8 mouse cellular contexts compared by ENCODE assay signal in the genomic region with DNA sequence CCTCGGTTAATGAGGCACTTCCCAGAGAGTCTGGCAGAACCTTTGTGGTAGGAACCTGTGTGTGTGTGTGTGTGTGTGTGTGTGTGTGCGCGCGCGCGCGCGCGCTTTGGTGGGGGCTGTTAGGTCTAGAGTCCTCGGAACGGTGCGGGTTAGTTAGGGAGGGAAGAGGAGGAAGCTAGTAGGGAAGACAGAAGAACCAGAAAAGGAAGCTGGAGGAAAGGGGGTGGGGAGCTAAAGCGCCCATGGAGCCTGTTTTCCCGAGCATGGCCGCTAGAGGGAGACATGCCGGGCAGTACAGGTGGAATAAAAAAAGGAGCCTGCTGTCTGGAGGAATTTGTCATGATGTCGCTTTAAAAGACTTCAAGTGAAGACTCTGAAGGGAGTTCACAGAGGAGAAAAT. TPM values are rescaled to one million over a fixed set of nuclear protein-coding genes. Genes with fewer than 3 reads are reported as not detected.
A peak's percentile ranks its signal among the peaks of the same experiment; 100 is the strongest.
DNase-seq lines count a peak whose midpoint lies in the region; ATAC-seq and TF ChIP-seq lines count a peak whose summit lies in the region.

No protein-coding gene starts in this region.

- H3K27me3 ChIP-seq in hindbrain, postnatal 0 days (ENCODE audit: insufficient read depth, low read length): no peaks in the 10 kb centered on the region

- ATAC-seq in CD4-positive, CD25-positive, alpha-beta regulatory T cell, adult 4 months: no peak
- ATAC-seq in hindbrain, postnatal 0 days: peak; percentile 68
- ATAC-seq in megakaryocyte-erythroid progenitor cell, adult 5-6 weeks (replicated peaks; ENCODE audit: low FRiP score, low TSS enrichment, poor library complexity, severe bottlenecking): peak; percentile 59

- no peaks in the 10 kb centered on the region for H3K9me3 ChIP-seq in hindbrain, postnatal 0 days (ENCODE audit: low read length)

- H3K4me1 ChIP-seq in hindbrain, postnatal 0 days (ENCODE audit: insufficient read depth, low read length): no peaks in the 10 kb centered on the region

- WGBS in hindbrain, postnatal 0 days: under 1% methylated on average over 17 of the region's 17 CpGs

- H3K4me3 ChIP-seq in hindbrain, postnatal 0 days (ENCODE audit: low read length): peak overlapping the region; percentile 70
- peak overlapping the region; percentile 63 for H3K4me3 ChIP-seq in left cerebral cortex, adult 2 months

- peak overlapping the region; percentile 82 for H3K4me2 ChIP-seq in hindbrain, postnatal 0 days (ENCODE audit: low read depth, low read length)

- H3K9ac ChIP-seq in hindbrain, postnatal 0 days (replicated peaks; ENCODE audit: low read length): no peak overlapping the region

- H3K27ac ChIP-seq in hindbrain, postnatal 0 days: 0 out of 2 replicates have a peak overlapping the region, but pooled peaks have one; percentile 37
- H3K27ac ChIP-seq in left cerebral cortex, adult 2 months: no peak overlapping the region

- no peaks in the 10 kb centered on the region for H3K36me3 ChIP-seq in hindbrain, postnatal 0 days (ENCODE audit: insufficient read depth, low read length)

- intact Hi-C loops in left cerebral cortex, adult 2 months (cut with DNase I): loop anchor here (2.0 to 10.0 kb wide), 5 partner anchors 86 to 1673 kb away; a partner anchor contains a TSS

- peak; percentile 89 for TF ChIP-seq CTCF in hindbrain, postnatal 0 days (IDR thresholded peaks at IDR 0.05; ENCODE audit: low read depth)
- TF ChIP-seq CTCF in left cerebral cortex, adult 2 months (IDR thresholded peaks at IDR 0.05): peak; percentile 94

- DNase-seq in CD4-positive, CD25-positive, alpha-beta regulatory T cell, adult 2 months (ENCODE audit: low read depth, low spot score): peak; percentile 19
- peak; percentile 23 to 46 for DNase-seq in cerebellum, adult 18-20 months
- peak; percentile 80 for DNase-seq in forelimb bud, embryonic 11.5 days (ENCODE audit: low read depth, low spot score)
- peak; percentile 86 for DNase-seq in hindbrain, postnatal 0 days (ENCODE audit: low spot score)
- DNase-seq in left cerebral cortex, adult 2 months (ENCODE audit: extremely low spot score in 1 of 2, low spot score in 2 of 2): peak; percentile 84 to 92
- DNase-seq in skeletal muscle tissue, adult 2 months (ENCODE audit: low read depth, low spot score): peak; percentile 1

RNA-seq across cellular contexts. Expression of a gene that starts 1.2 kb away (rescaled TPM):
- under 1 TPM in 1 of 2 experiments, not detected in 1; 0.46 TPM for polyA plus RNA-seq in CD4-positive, CD25-positive, alpha-beta regulatory T cell, adult 4 months (2017; shearing (Covaris generic))
- total RNA-seq in hindbrain, postnatal 0 days (2014; rRNA removed): 24.2 and 31.0 TPM in 2 replicates
- polyA plus RNA-seq in hindbrain, postnatal 0 days (2015; fragmentation: Nextera tagmentation; extraction: Ambion mirVana): 9.2 and 11.2 TPM in 2 replicates
- total RNA-seq in left cerebral cortex, adult 2 months (2021): 10 to 100 TPM; 32.1 to 35.0 TPM
- not detected in 2 replicates for total RNA-seq in megakaryocyte-erythroid progenitor cell, adult 5-6 weeks (2014; fragmentation: Nextera tagmentation)
- not detected in 2 replicates for total RNA-seq in megakaryocyte-erythroid progenitor cell, adult 5-6 weeks (2017)

Comparison
In these comparisons a context has a peak if more than half of its experiments do, and no peak if none do; other contexts are left out.
1. DNase-seq: peak in every context shown above with its lines; median percentile 88 in left cerebral cortex, adult 2 months; 86 in hindbrain, postnatal 0 days; 80 in forelimb bud, embryonic 11.5 days; 34 in cerebellum, adult 18-20 months; 19 in CD4-positive, CD25-positive, alpha-beta regulatory T cell, adult 2 months; 1 in skeletal muscle tissue, adult 2 months.
2. RNA of a gene that starts 1.2 kb away (total RNA-seq): 32.1 to 35.0 TPM in left cerebral cortex, adult 2 months and 24.2 to 31.0 TPM in hindbrain, postnatal 0 days; not detected in megakaryocyte-erythroid progenitor cell, adult 5-6 weeks; every median in the first group is over 10 times any median in the second.